Mouse (Mus musculus): ENCODE measurements around the gene Zfp78.

Gene Zfp78

GRCm38 (mm10) chr7:6363047-6363488 is at the start of gene Zfp78:
Gene Zfp78 (plus strand): TSS chr7:6363280.
- in situ Hi-C loops (cut with MboI; ENCODE audit: unreplicated experiment in 2 of 2), result loop anchor here in 1 of 2 experiments (25.0 kb wide), 1 partner anchor 749 kb away; the partner anchor contains the start of gene Zfp954

GRCm38 (mm10) chr7:6330458-6331232 is 32.4 kb upstream of the Zfp78 start:
- in situ Hi-C loops (cut with MboI; ENCODE audit: unreplicated experiment in 2 of 2), result no loop called here

- in situ Hi-C loops (cut with MboI; ENCODE audit: unreplicated experiment in 2 of 2), result no loop called here
Observed at GRCm38 (mm10) chr7:6331233-6331956, 31.7 kb upstream of the Zfp78 start, which contains the start of gene Zfp583. Gene Zfp583 (minus strand): TSS chr7:6331285.

GRCm38 (mm10) chr7:6339865-6340264 is 23.2 kb upstream of the Zfp78 start:
- in situ Hi-C loops (cut with MboI; ENCODE audit: unreplicated experiment in 2 of 2), result no loop called here

- in situ Hi-C loops (cut with MboI; ENCODE audit: unreplicated experiment in 2 of 2), result no loop called here
Observed at GRCm38 (mm10) chr7:6343501-6344071, 19.5 kb upstream of the Zfp78 start, which contains the start of gene Gm3854. Gene Gm3854 (plus strand): TSS chr7:6343759.

GRCm38 (mm10) chr7:6344124-6344523 is 19.0 kb upstream of the Zfp78 start:
- in situ Hi-C loops (cut with MboI; ENCODE audit: unreplicated experiment in 2 of 2), result no loop called here

- in situ Hi-C loops (cut with MboI; ENCODE audit: unreplicated experiment in 2 of 2), result loop anchor here (5.0 to 25.0 kb wide), 6 partner anchors 66 to 939 kb away; partner anchors contain the start of gene Zfp954 (in 1 of the 2)
Observed at GRCm38 (mm10) chr7:6358121-6358520, 5.0 kb upstream of the Zfp78 start.

GRCm38 (mm10) chr7:6358937-6359590 is 4.0 kb upstream of the Zfp78 start:
- in situ Hi-C loops (cut with MboI; ENCODE audit: unreplicated experiment in 2 of 2), result loop anchor here (5.0 to 25.0 kb wide), 6 partner anchors 67 to 938 kb away; partner anchors contain the start of gene Zfp954 (in 1 of the 2)

- in situ Hi-C loops (cut with MboI; ENCODE audit: unreplicated experiment in 2 of 2), result loop anchor here in 1 of 2 experiments (25.0 kb wide), 1 partner anchor 752 kb away; the partner anchor contains the start of gene Zfp954
Observed at GRCm38 (mm10) chr7:6360477-6361060, 2.5 kb upstream of the Zfp78 start.

- in situ Hi-C loops (cut with MboI; ENCODE audit: unreplicated experiment in 2 of 2), result loop anchor here in 1 of 2 experiments (25.0 kb wide), 1 partner anchor 751 kb away; the partner anchor contains the start of gene Zfp954
Observed at GRCm38 (mm10) chr7:6361756-6362155, 1.3 kb upstream of the Zfp78 start.

GRCm38 (mm10) chr7:6362268-6363046 is 623 bp upstream of the Zfp78 start:
- in situ Hi-C loops (cut with MboI; ENCODE audit: unreplicated experiment in 2 of 2), result loop anchor here in 1 of 2 experiments (25.0 kb wide), 1 partner anchor 750 kb away; the partner anchor contains the start of gene Zfp954

- in situ Hi-C loops (cut with MboI; ENCODE audit: unreplicated experiment in 2 of 2), result loop anchor here in 1 of 2 experiments (25.0 kb wide), 1 partner anchor 748 kb away; the partner anchor contains the start of gene Zfp954
Observed at GRCm38 (mm10) chr7:6364761-6365160, 1.7 kb downstream of the Zfp78 start.

- in situ Hi-C loops (cut with MboI; ENCODE audit: unreplicated experiment in 2 of 2), result loop anchor here in 1 of 2 experiments (25.0 kb wide), 1 partner anchor 745 kb away; the partner anchor contains the start of gene Zfp954
Observed at GRCm38 (mm10) chr7:6367185-6367584, 4.1 kb downstream of the Zfp78 start.

GRCm38 (mm10) chr7:6368146-6368545 is 5.1 kb downstream of the Zfp78 start:
- in situ Hi-C loops (cut with MboI; ENCODE audit: unreplicated experiment in 2 of 2), result loop anchor here in 1 of 2 experiments (25.0 kb wide), 1 partner anchor 744 kb away; the partner anchor contains the start of gene Zfp954

- in situ Hi-C loops (cut with MboI; ENCODE audit: unreplicated experiment in 2 of 2), result loop anchor here in 1 of 2 experiments (25.0 kb wide), 1 partner anchor 743 kb away; the partner anchor contains the start of gene Zfp954
Observed at GRCm38 (mm10) chr7:6369460-6369859, 6.4 kb downstream of the Zfp78 start.

GRCm38 (mm10) chr7:6372993-6373392 is 9.9 kb downstream of the Zfp78 start:
- in situ Hi-C loops (cut with MboI; ENCODE audit: unreplicated experiment in 2 of 2), result loop anchor here in 1 of 2 experiments (10.0 to 25.0 kb wide), 2 partner anchors 88 to 739 kb away; partner anchors contain the start of genes Zfp667 and Zfp954

GRCm38 (mm10) chr7:6378441-6378840 is 15.4 kb downstream of the Zfp78 start:
- in situ Hi-C loops (cut with MboI; ENCODE audit: unreplicated experiment in 2 of 2), result loop anchor here in 1 of 2 experiments (10.0 kb wide), 1 partner anchor 94 kb away; the partner anchor contains the start of gene Zfp667

GRCm38 (mm10) chr7:6381431-6381830 is 18.4 kb downstream of the Zfp78 start:
- in situ Hi-C loops (cut with MboI; ENCODE audit: unreplicated experiment in 2 of 2), result loop anchor here in 1 of 2 experiments (10.0 kb wide), 1 partner anchor 743 kb away; the partner anchor contains the start of gene Zfp954
